Mouse (Mus musculus): ENCODE data around the gene Gm39653.

DNA sequence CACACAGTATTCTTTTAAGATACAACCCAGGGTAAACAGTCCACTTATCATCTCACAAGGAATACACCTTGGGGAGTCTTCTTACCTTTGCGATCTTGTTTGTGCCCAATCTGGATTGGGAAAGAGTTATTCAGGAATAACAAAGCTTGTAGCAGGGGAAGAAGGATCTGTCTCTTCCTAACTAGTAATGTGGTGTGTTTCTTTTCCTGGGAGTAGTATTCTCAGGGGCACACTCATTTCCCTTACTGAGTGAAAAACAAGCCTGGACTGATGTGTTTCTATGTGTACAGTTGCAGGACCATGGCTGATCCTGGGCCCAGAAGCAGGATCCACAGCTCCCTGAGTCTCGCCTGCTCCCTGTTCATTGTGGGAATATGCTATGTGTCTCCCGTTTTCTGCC lies at the start of gene Gm39653:
- TF ChIP-seq MYOD1 (IDR thresholded peaks at IDR 0.05; ENCODE audit: control insufficient read depth, insufficient read length, low read depth) (no peak), MAX (IDR thresholded peaks at IDR 0.05) (no peak), CEBPB (IDR thresholded peaks at IDR 0.05; ENCODE audit: low read depth) (no peak), CTCF (IDR thresholded peaks at IDR 0.05; ENCODE audit: control insufficient read depth, insufficient read depth, insufficient read length) (no peak), USF1 (IDR thresholded peaks at IDR 0.05; ENCODE audit: low read depth) (no peak)

Data from C2C12 (cell line).